Comparison of ENCODE assay signal across 20 mouse cellular contexts in genomic region chr3:52999016-52999744, GRCm38 (mm10). TPM values are rescaled to one million over a fixed set of nuclear protein-coding genes. Genes with fewer than 3 reads are reported as not detected.
DNase-seq lines count a peak whose midpoint lies in the region; ATAC-seq and TF ChIP-seq lines count a peak whose summit lies in the region.
"Had no signal": no experiment of that assay in that cellular context is flagged by ENCODE, and none has a peak within 500 bp of the region (broad histone marks: within the 10 kb centered on the region; RNA-seq: fewer than 3 reads in every experiment).

No protein-coding gene starts in this region.

- 56% methylated on average over 15 of the region's 15 CpGs for WGBS in kidney, adult 2 months
- 34% methylated on average over 15 of the region's 15 CpGs for WGBS in kidney, embryonic 14.5 days
- WGBS in kidney, postnatal 0 days, result 37% methylated on average over 15 of the region's 15 CpGs
- 62% methylated on average over 15 of the region's 15 CpGs for WGBS in lung, postnatal 0 days

- TF ChIP-seq CTCF in kidney, adult 2 months (conservative IDR thresholded peaks at IDR 0.05; ENCODE audit: insufficient read depth, insufficient read length, low read depth, low read length), result no peak
- no peak for TF ChIP-seq CTCF in kidney, postnatal 0 days (IDR thresholded peaks at IDR 0.05; ENCODE audit: low read depth)
- no peak for TF ChIP-seq CTCF in lung, postnatal 0 days (IDR thresholded peaks at IDR 0.05)

- TF ChIP-seq POLR2A in kidney, adult 2 months (IDR thresholded peaks at IDR 0.05; ENCODE audit: low read depth, low read length), result no peak

- peak overlapping the region; percentile 30; the same call in 1 of the 2 replicates for H3K27ac ChIP-seq in kidney, adult 2 months (ENCODE audit: insufficient read depth, low read depth, low read length)
- no peak overlapping the region for H3K27ac ChIP-seq in kidney, embryonic 14.5 days (ENCODE audit: low read depth, low read length)
- H3K27ac ChIP-seq in kidney, postnatal 0 days, result 0 out of 2 replicates have a peak overlapping the region, but pooled peaks have one; percentile 5
- H3K27ac ChIP-seq in lung, postnatal 0 days (ENCODE audit: low read length), result no peak overlapping the region
- H3K27ac ChIP-seq: forebrain, embryonic 15.5 days; hindbrain, embryonic 15.5 days; intestine, embryonic 15.5 days; midbrain, embryonic 15.5 days; neural tube, embryonic 15.5 days had no signal

- H3K27me3 ChIP-seq in kidney, adult 2 months (replicated peaks; ENCODE audit: control insufficient read depth, insufficient read depth, low read length), result no peaks in the 10 kb centered on the region
- no peaks in the 10 kb centered on the region for H3K27me3 ChIP-seq in kidney, embryonic 14.5 days (ENCODE audit: control insufficient read depth, insufficient read depth, low read length)
- no peaks in the 10 kb centered on the region for H3K27me3 ChIP-seq in kidney, postnatal 0 days (ENCODE audit: insufficient read depth, low read length)
- no peaks in the 10 kb centered on the region for H3K27me3 ChIP-seq in lung, postnatal 0 days (replicated peaks; ENCODE audit: insufficient read depth, low read length)
- H3K27me3 ChIP-seq: forebrain, embryonic 15.5 days; hindbrain, embryonic 15.5 days; intestine, embryonic 15.5 days; megakaryocyte, embryonic 14.5 days; midbrain, embryonic 15.5 days; neural tube, embryonic 15.5 days had no signal

- H3K4me1 ChIP-seq in kidney, adult 2 months (ENCODE audit: control insufficient read depth, insufficient read depth, low read length), result no peaks in the 10 kb centered on the region
- H3K4me1 ChIP-seq in kidney, embryonic 14.5 days (ENCODE audit: control insufficient read depth, insufficient read depth, low read length), result peaks cover 6% of the 10 kb centered on the region; the same call in 1 of the 2 replicates
- 0 out of 2 replicates have a peak, but pooled peaks cover 5% of the 10 kb centered on the region for H3K4me1 ChIP-seq in kidney, postnatal 0 days (replicated peaks; ENCODE audit: insufficient read depth, low read length)
- no peaks in the 10 kb centered on the region for H3K4me1 ChIP-seq in lung, postnatal 0 days (ENCODE audit: insufficient read depth, low read depth, low read length)
- H3K4me1 ChIP-seq: forebrain, embryonic 15.5 days; hindbrain, embryonic 15.5 days; midbrain, embryonic 15.5 days; neural tube, embryonic 15.5 days had no signal

- peaks cover 3% of the 10 kb centered on the region for H3K36me3 ChIP-seq in kidney, adult 2 months (ENCODE audit: control insufficient read depth, insufficient read depth, low read length)
- peaks cover 30% of the 10 kb centered on the region for H3K36me3 ChIP-seq in kidney, embryonic 14.5 days (ENCODE audit: control insufficient read depth, insufficient read depth, low read length)
- H3K36me3 ChIP-seq in kidney, postnatal 0 days (ENCODE audit: insufficient read depth, low read length), result peaks cover 32% of the 10 kb centered on the region
- H3K36me3 ChIP-seq in lung, postnatal 0 days (ENCODE audit: insufficient read depth, low read length), result peaks cover 27% of the 10 kb centered on the region

- ATAC-seq in kidney, embryonic 14.5 days (ENCODE audit: low FRiP score, low TSS enrichment), result peak; percentile 71
- no peak for ATAC-seq in kidney, postnatal 0 days (replicated peaks; ENCODE audit: low FRiP score, low read depth)
- peak; percentile 50 for ATAC-seq in lung, postnatal 0 days
- ATAC-seq: forebrain, embryonic 15.5 days; intestine, embryonic 15.5 days; midbrain, embryonic 15.5 days had no signal

- TF ChIP-seq EP300 in lung, postnatal 0 days (IDR thresholded peaks at IDR 0.05), result no peak

- H3K4me3 ChIP-seq in kidney, adult 2 months (ENCODE audit: insufficient read depth, low read depth, low read length), result no peak overlapping the region
- H3K4me3 ChIP-seq in kidney, embryonic 14.5 days (ENCODE audit: low read length), result no peak overlapping the region
- H3K4me3 ChIP-seq in kidney, postnatal 0 days (replicated peaks; ENCODE audit: low read depth, low read length), result no peak overlapping the region
- H3K4me3 ChIP-seq in lung, postnatal 0 days (ENCODE audit: low read depth, low read length), result no peak overlapping the region
- H3K4me3 ChIP-seq: forebrain, embryonic 15.5 days; hindbrain, embryonic 15.5 days; intestine, embryonic 15.5 days; megakaryocyte, embryonic 14.5 days; midbrain, embryonic 15.5 days; myocyte; neural tube, embryonic 15.5 days had no signal

- peak; percentile 54 for DNase-seq in kidney, adult 2 months
- no peak for DNase-seq in kidney, adult 18-20 months
- DNase-seq in kidney, postnatal 0 days (ENCODE audit: low spot score), result peak; percentile 75
- peak; percentile 7 for DNase-seq in lung, postnatal 0 days (ENCODE audit: low spot score)
- DNase-seq in spleen, adult 18-20 months, result no peak
- DNase-seq in natural killer cell, adult 2 months (ENCODE audit: low spot score in 2 of 2), result no peak
- DNase-seq: cerebellum, adult 2 months; heart, postnatal 14 days; liver; right cerebral cortex, postnatal 14 days; thymus, postnatal 36 days had no signal

- H3K9ac ChIP-seq in kidney, embryonic 14.5 days (ENCODE audit: low read depth, low read length), result no peak overlapping the region
- no peak overlapping the region for H3K9ac ChIP-seq in kidney, postnatal 0 days (ENCODE audit: low read depth, low read length)
- H3K9ac ChIP-seq in lung, postnatal 0 days (replicated peaks; ENCODE audit: low read depth), result no peak overlapping the region
- H3K9ac ChIP-seq: forebrain, embryonic 15.5 days; hindbrain, embryonic 15.5 days; intestine, embryonic 15.5 days; midbrain, embryonic 15.5 days; neural tube, embryonic 15.5 days had no signal

- no peaks in the 10 kb centered on the region for H3K9me3 ChIP-seq in kidney, embryonic 14.5 days (ENCODE audit: control insufficient read depth, low read length)
- H3K9me3 ChIP-seq in kidney, postnatal 0 days (replicated peaks; ENCODE audit: low read length), result no peaks in the 10 kb centered on the region
- no peaks in the 10 kb centered on the region for H3K9me3 ChIP-seq in lung, postnatal 0 days (ENCODE audit: low read length)
- H3K9me3 ChIP-seq: forebrain, embryonic 15.5 days; hindbrain, embryonic 15.5 days; intestine, embryonic 15.5 days; megakaryocyte, embryonic 14.5 days; midbrain, embryonic 15.5 days; neural tube, embryonic 15.5 days had no signal

- H3K4me2 ChIP-seq in kidney, embryonic 14.5 days (replicated peaks; ENCODE audit: low read depth, low read length), result no peak overlapping the region
- H3K4me2 ChIP-seq in kidney, postnatal 0 days (ENCODE audit: low read length), result no peak overlapping the region
- no peak overlapping the region for H3K4me2 ChIP-seq in lung, postnatal 0 days (replicated peaks; ENCODE audit: low read depth, low read length)
- H3K4me2 ChIP-seq: forebrain, embryonic 15.5 days; heart, embryonic 11.5 days; hindbrain, embryonic 15.5 days; intestine, embryonic 15.5 days; midbrain, embryonic 15.5 days; neural tube, embryonic 15.5 days had no signal

RNA-seq across cellular contexts. Expression of gene Cog6, which starts 17.9 kb away (rescaled TPM):
- 21.5 and 22.2 TPM in 2 replicates for polyA plus RNA-seq in kidney, adult 2 months (2012; rRNA removed)
- polyA plus RNA-seq in kidney, embryonic 14.5 days (2014; fragmentation: Nextera tagmentation; extraction: Ambion mirVana), result 33.7 and 52.0 TPM in 2 replicates
- polyA plus RNA-seq in kidney, postnatal 0 days (2015; fragmentation: Nextera tagmentation; extraction: Ambion mirVana), result 42.1 and 44.4 TPM in 2 replicates
- 33.2 and 36.9 TPM in 2 replicates for polyA plus RNA-seq in lung, postnatal 0 days (2015; fragmentation: Nextera tagmentation; extraction: Ambion mirVana)

RNA-seq across cellular contexts. Expression of gene Lhfp, which starts 42.1 kb away (rescaled TPM):
- 43.7 and 47.7 TPM in 2 replicates for polyA plus RNA-seq in kidney, adult 2 months (2012; rRNA removed)
- polyA plus RNA-seq in kidney, embryonic 14.5 days (2014; fragmentation: Nextera tagmentation; extraction: Ambion mirVana), result 69.1 and 89.7 TPM in 2 replicates
- polyA plus RNA-seq in kidney, postnatal 0 days (2015; fragmentation: Nextera tagmentation; extraction: Ambion mirVana), result 161 and 166 TPM in 2 replicates
- 158 and 178 TPM in 2 replicates for polyA plus RNA-seq in lung, postnatal 0 days (2015; fragmentation: Nextera tagmentation; extraction: Ambion mirVana)

Comparison
In these comparisons a context has a peak if more than half of its experiments do, and no peak if none do; other contexts are left out.
1. DNase-seq: peak in kidney, adult 2 months (single experiment), kidney, postnatal 0 days (single experiment) and lung, postnatal 0 days (single experiment); none in kidney, adult 18-20 months (single experiment), spleen, adult 18-20 months (0 of 2) and natural killer cell, adult 2 months (0 of 2).
2. H3K27ac ChIP-seq: peak in kidney, adult 2 months (single experiment) and kidney, postnatal 0 days (single experiment); none in kidney, embryonic 14.5 days (single experiment) and lung, postnatal 0 days (single experiment).